Mouse (Mus musculus) T-cell, adult 66 days (primary cell): ENCODE data around the gene Efcab5. TPM values are rescaled to one million over a fixed set of nuclear protein-coding genes. Genes with fewer than 3 reads are reported as not detected.

ENCODE experiments used
- total RNA-seq, 2 experiments: library from RNA; stranded (reverse); gene quantifications; 3 replicates in 1 of 2; 4 replicates in 1 of 2; pipeline ENCODE4 v1.2.4; 2023

Efcab5 gene
- total RNA-seq, result under 1 TPM; 0.18 to 0.55 TPM

GRCm38 (mm10) chr11:77188868-77189267 lies at the start of gene Efcab5:
Gene Efcab5 (minus strand): TSS chr11:77188968.

GRCm38 (mm10) chr11:77215951-77216760 lies 27.4 kb upstream of the Efcab5 start, which contains the start of gene Ssh2:
Gene Ssh2 (plus strand): TSS chr11:77216287.

GRCm38 (mm10) chr11:77078273-77079134 lies 110.3 kb downstream of the Efcab5 start, which contains the start of gene Nsrp1:
Gene Nsrp1 (minus strand): TSS chr11:77078435.

Other genes with a start within 250 kb of the Efcab5 start
- not detected for gene Slc6a4, start 190.4 kb downstream of the Efcab5 start, total RNA-seq
- 10 to 100 TPM; 15.7 to 21.4 TPM for gene Nsrp1, start 110.5 kb downstream of the Efcab5 start, total RNA-seq
- 100 to 1,000 TPM; 250 to 259 TPM for gene Ssh2, start 27.3 kb upstream of the Efcab5 start, total RNA-seq